Mouse (Mus musculus): ENCODE data around the gene Krtdap. TPM values are rescaled to one million over a fixed set of nuclear protein-coding genes. Genes with fewer than 3 reads are reported as not detected.
"Not testable (repeated sequence)": the region's sequence is repeated elsewhere in the genome, so short reads cannot be mapped to it uniquely, and the experiment has no call there.

Gene Krtdap
- polyA plus RNA-seq (2015; fragmentation: Nextera tagmentation; extraction: Ambion mirVana), result 51.5 and 65.4 TPM in 2 replicates

DNA sequence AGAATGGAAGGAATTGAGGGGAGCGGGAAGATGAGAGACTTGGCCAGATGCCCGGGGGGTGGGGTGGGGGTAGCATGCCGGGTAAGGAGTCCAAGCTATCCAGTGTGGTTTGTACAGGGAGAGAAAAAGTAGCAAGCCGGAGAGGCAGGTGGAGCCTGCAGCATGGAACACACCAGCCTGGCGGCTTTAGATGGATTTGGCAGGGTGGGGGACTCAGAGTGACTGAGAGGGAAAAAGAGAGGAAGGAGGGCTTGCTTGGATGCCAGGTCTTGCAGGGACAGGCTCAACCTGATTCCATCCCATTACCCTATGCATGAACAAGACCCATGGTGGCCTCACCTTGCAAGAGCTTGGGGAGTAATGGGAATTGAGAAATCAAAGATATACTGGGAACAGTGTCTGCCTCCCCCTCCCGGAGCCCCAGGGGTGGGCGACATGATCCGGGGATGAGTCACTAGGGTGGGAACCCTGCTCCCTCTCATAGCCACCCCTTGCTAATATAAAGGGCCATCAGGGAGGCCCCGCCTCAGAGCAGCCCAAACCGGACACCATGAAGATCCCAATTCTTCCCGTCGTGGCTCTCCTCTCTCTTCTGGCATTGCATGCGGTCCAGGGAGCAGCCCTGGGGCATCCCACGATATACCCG lies at the start of gene Krtdap:
Gene Krtdap (plus strand): TSS at position 520 of the 646 bp plus-strand sequence.
- no peak within 1 kb of the TSS for H3K9ac ChIP-seq
- H3K9me3 ChIP-seq, result no peaks in the 10 kb centered on the region
- no peak for ATAC-seq (ENCODE audit: low FRiP score, low read depth)
- H3K4me2 ChIP-seq (replicated peaks), result no peak within 1 kb of the TSS
- peaks cover 14% of the 10 kb centered on the region; the same call in 1 of the 2 replicates for H3K27me3 ChIP-seq
- no peak within 1 kb of the TSS for H3K27ac ChIP-seq
- 49% methylated on average over 15 of the region's 15 CpGs for WGBS
- no peaks in the 10 kb centered on the region for H3K4me1 ChIP-seq
- H3K36me3 ChIP-seq, result no peaks in the 10 kb centered on the region
- H3K4me3 ChIP-seq, result no peak within 1 kb of the TSS

GRCm38 (mm10) chr7:30742570-30742969 lies 45.1 kb upstream of the Krtdap start:
- not testable (repeated sequence) for H3K9me3 ChIP-seq; H3K9ac ChIP-seq; H3K27me3 ChIP-seq; H3K4me3 ChIP-seq; ATAC-seq (ENCODE audit: low FRiP score, low read depth); H3K27ac ChIP-seq; H3K4me2 ChIP-seq (replicated peaks)
- Histone ChIP-seq H3K36me3 (peaks cover 14% of the 10 kb centered on the region; the same call in 1 of the 2 replicates), H3K4me1 (peaks cover 11% of the 10 kb centered on the region)
- 86% methylated on average over 2 of the region's 2 CpGs for WGBS

- not testable (repeated sequence) for H3K4me3 ChIP-seq; ATAC-seq (ENCODE audit: low FRiP score, low read depth); H3K27me3 ChIP-seq; H3K4me2 ChIP-seq (replicated peaks); H3K9ac ChIP-seq; H3K9me3 ChIP-seq; H3K27ac ChIP-seq
- peaks cover 14% of the 10 kb centered on the region; the same call in 1 of the 2 replicates for H3K36me3 ChIP-seq
- H3K4me1 ChIP-seq, result peaks cover 11% of the 10 kb centered on the region
- 83% methylated on average over 3 of the region's 4 CpGs for WGBS
Measured at GRCm38 (mm10) chr7:30743617-30744016, 44.1 kb upstream of the Krtdap start, which contains the start of gene Gapdhs. TSS of gene Gapdhs (minus strand) at chr7:30743681.

- no peak overlapping the region for H3K4me2 ChIP-seq (replicated peaks)
- H3K27me3 ChIP-seq, result no peaks in the 10 kb centered on the region
- H3K27ac ChIP-seq, result no peak overlapping the region
- peaks cover 14% of the 10 kb centered on the region; the same call in 1 of the 2 replicates for H3K36me3 ChIP-seq
- WGBS, result 37% methylated on average over 4 of the region's 4 CpGs
- H3K9ac ChIP-seq, result no peak overlapping the region
- no peaks in the 10 kb centered on the region for H3K9me3 ChIP-seq
- peaks cover 11% of the 10 kb centered on the region for H3K4me1 ChIP-seq
- ATAC-seq (ENCODE audit: low FRiP score, low read depth), result no peak
- H3K4me3 ChIP-seq, result no peak overlapping the region
Measured at GRCm38 (mm10) chr7:30744022-30744598, 43.6 kb upstream of the Krtdap start.

DNA sequence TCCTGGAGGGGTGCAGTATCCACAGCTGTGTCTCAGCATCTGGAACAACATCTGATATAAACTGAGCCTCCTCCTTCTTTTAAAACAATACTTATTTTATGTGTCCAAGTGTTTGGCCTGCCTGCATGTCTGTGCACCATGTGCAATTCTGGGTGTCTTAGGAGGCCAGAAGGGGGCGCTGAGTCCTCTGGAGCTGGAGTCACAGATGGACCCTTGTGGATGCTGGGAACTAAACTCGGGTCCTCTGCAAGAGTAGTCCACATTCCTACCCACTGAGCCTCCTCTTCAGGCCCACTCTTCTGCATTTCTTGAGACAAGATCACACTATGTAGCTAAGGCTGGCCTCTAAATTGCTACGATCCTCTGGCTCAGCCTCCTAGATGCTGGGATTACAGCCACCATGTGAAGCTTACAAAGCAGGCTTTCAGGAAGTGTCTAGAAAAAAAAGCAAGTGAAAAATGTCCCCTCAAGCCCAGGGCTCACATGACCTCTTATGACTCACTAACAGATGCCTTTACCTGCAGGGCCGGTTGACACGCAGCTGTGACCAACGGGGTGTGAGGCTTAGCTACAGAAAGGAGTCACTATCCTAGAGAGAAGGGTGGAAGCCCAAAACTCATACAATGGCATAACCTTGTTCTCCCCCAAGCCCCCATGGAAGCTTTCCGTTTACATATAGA lies 40.0 kb upstream of the Krtdap start:
- H3K4me2 ChIP-seq (replicated peaks), result no peak overlapping the region
- ATAC-seq (ENCODE audit: low FRiP score, low read depth), result no peak
- no peaks in the 10 kb centered on the region for H3K9me3 ChIP-seq
- 86% methylated on average over 7 of the region's 7 CpGs for WGBS
- no peak overlapping the region for H3K4me3 ChIP-seq
- no peaks in the 10 kb centered on the region for H3K27me3 ChIP-seq
- peaks cover 2% of the 10 kb centered on the region; the same call in 1 of the 2 replicates for H3K36me3 ChIP-seq
- no peak overlapping the region for H3K9ac ChIP-seq
- no peak overlapping the region for H3K27ac ChIP-seq
- peaks cover 11% of the 10 kb centered on the region for H3K4me1 ChIP-seq

DNA sequence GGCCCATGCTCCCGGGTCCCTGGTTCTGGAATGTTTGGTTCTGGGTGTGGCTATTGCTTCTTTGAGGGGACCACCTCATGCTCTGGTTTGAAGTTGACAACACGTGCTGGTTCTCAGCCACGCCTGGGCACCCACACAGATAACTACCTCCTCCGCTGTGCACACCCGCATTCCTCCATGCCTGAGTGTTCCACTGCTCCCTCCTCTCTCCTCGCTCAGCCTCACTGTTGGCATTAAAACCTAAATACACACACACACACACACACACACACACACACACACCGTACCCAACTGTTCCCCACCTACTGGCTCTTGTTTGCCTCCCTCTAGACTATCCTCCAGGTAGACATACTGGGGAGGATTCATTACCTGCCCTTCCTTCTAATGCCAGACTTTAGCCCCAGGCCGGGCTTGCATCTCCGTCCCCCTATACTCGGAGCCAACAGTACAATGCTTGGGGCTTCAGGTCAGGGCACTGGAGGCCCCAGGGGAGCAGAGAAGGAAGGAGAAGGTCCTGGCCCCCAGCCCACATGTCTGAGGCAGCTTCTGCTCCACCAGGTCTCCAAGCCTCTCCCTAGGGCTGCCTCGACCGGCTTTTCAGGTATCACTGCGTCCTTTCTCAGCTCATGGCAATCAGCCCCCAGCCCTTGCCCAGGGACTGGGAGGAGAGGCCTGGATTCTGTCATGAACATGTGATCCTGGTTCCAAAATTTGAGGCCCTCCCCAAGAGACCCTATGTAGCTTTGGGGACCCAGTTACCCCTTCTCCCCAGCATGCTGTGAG lies 37.7 kb upstream of the Krtdap start:
- Histone ChIP-seq H3K36me3 (peaks cover 17% of the 10 kb centered on the region), H3K4me1 (peaks cover 4% of the 10 kb centered on the region; the same call in 1 of the 2 replicates), H3K27me3 (no peaks in the 10 kb centered on the region), H3K4me2 (replicated peaks) (no peak overlapping the region), H3K4me3 (no peak overlapping the region), H3K27ac (no peak overlapping the region), H3K9me3 (peaks cover 10% of the 10 kb centered on the region), H3K9ac (no peak overlapping the region)
- WGBS, result 85% methylated on average over 13 of the region's 13 CpGs
- ATAC-seq (ENCODE audit: low FRiP score, low read depth), result no peak

GRCm38 (mm10) chr7:30751086-30751669 lies 36.5 kb upstream of the Krtdap start, which contains the start of gene Sbsn:
TSS of gene Sbsn (plus strand) at chr7:30751471.
- Histone ChIP-seq H3K27me3 (no peaks in the 10 kb centered on the region), H3K36me3 (peaks cover 29% of the 10 kb centered on the region), H3K4me2 (replicated peaks) (no peak within 1 kb of the TSS), H3K27ac (no peak within 1 kb of the TSS), H3K4me3 (no peak within 1 kb of the TSS), H3K4me1 (no peaks in the 10 kb centered on the region), H3K9ac (no peak within 1 kb of the TSS), H3K9me3 (peaks cover 14% of the 10 kb centered on the region)
- ATAC-seq (ENCODE audit: low FRiP score, low read depth), result no peak
- WGBS, result 60% methylated on average over 5 of the region's 5 CpGs

- H3K27ac ChIP-seq, result no peak overlapping the region
- H3K36me3 ChIP-seq, result peaks cover 34% of the 10 kb centered on the region
- no peak overlapping the region for H3K9ac ChIP-seq
- WGBS, result 82% methylated on average over 3 of the region's 3 CpGs
- H3K4me3 ChIP-seq, result no peak overlapping the region
- ATAC-seq (ENCODE audit: low FRiP score, low read depth), result no peak
- no peaks in the 10 kb centered on the region for H3K4me1 ChIP-seq
- no peak overlapping the region for H3K4me2 ChIP-seq (replicated peaks)
- H3K9me3 ChIP-seq, result peaks cover 14% of the 10 kb centered on the region
- H3K27me3 ChIP-seq, result no peaks in the 10 kb centered on the region
Measured at GRCm38 (mm10) chr7:30757001-30757400, 30.7 kb upstream of the Krtdap start.

- Histone ChIP-seq H3K4me3 (no peak overlapping the region), H3K4me2 (replicated peaks) (no peak overlapping the region), H3K36me3 (peaks cover 31% of the 10 kb centered on the region), H3K4me1 (no peaks in the 10 kb centered on the region), H3K9ac (no peak overlapping the region), H3K27ac (no peak overlapping the region), H3K27me3 (peaks cover 4% of the 10 kb centered on the region; the same call in 1 of the 2 replicates), H3K9me3 (peaks cover 14% of the 10 kb centered on the region)
- 31% methylated on average over 4 of the region's 4 CpGs for WGBS
- ATAC-seq (ENCODE audit: low FRiP score, low read depth), result no peak
Measured at GRCm38 (mm10) chr7:30758853-30759252, 28.8 kb upstream of the Krtdap start.

- Histone ChIP-seq H3K9me3 (no peaks in the 10 kb centered on the region), H3K9ac (no peak overlapping the region), H3K27ac (no peak overlapping the region), H3K4me3 (no peak overlapping the region), H3K36me3 (peaks cover under 1% of the 10 kb centered on the region; the same call in 1 of the 2 replicates), H3K27me3 (peaks cover 22% of the 10 kb centered on the region), H3K4me2 (replicated peaks) (no peak overlapping the region), H3K4me1 (no peaks in the 10 kb centered on the region)
- no peak for ATAC-seq (ENCODE audit: low FRiP score, low read depth)
- WGBS, result 78% methylated on average over 4 of the region's 4 CpGs
Measured at GRCm38 (mm10) chr7:30761769-30762352, 25.8 kb upstream of the Krtdap start.

- WGBS, result 53% methylated on average over 5 of the region's 5 CpGs
Measured at GRCm38 (mm10) chr7:30763456-30763855, 24.2 kb upstream of the Krtdap start, which contains the start of gene Dmkn. TSS of gene Dmkn (plus strand) at chr7:30763756.

More at GRCm38 (mm10) chr7:30763456-30763855, 24.2 kb upstream of the Krtdap start, which contains the start of gene Dmkn:
- Histone ChIP-seq H3K36me3 (no peaks in the 10 kb centered on the region), H3K27me3 (peaks cover 23% of the 10 kb centered on the region), H3K27ac (no peak within 1 kb of the TSS), H3K9me3 (no peaks in the 10 kb centered on the region), H3K4me1 (no peaks in the 10 kb centered on the region), H3K9ac (no peak within 1 kb of the TSS), H3K4me3 (no peak within 1 kb of the TSS), H3K4me2 (replicated peaks) (no peak within 1 kb of the TSS)
- no peak for ATAC-seq (ENCODE audit: low FRiP score, low read depth)
